Mouse (Mus musculus): ENCODE results near the gene Gm3854.

- TF ChIP-seq CTCF (IDR thresholded peaks at IDR 0.05; ENCODE audit: borderline replicate concordance, control insufficient read depth, extremely low read depth, insufficient read depth, low read length, poor library complexity), result no peak
- no peak for TF ChIP-seq POLR2A (IDR thresholded peaks at IDR 0.05; ENCODE audit: control insufficient read depth, extremely low read depth, insufficient read depth, low read length, poor library complexity)
Observed at GRCm38 (mm10) chr7:6388971-6389370, 45.4 kb downstream of the Gm3854 start.
